In the genomic region with DNA sequence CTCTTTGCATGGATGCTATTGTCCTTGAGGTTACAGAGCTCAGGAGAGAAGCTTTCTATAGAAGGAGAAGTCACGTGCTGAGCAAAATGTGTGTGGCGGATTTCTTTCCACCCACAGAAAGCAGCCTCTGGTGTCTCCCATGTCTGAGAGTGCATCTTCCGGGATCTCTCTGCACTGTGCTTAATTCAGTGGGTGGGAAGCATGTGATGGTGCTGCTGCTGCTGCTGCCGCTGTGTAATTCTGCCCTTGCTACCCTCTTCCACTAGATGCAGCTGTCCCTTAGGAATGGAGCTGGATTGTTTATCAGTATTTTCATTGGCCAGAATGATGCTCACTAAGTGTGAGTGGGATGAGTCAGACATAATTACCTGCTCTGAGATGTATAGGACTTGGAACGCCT, we compare ENCODE assay signal across 14 mouse cellular contexts.
DNase-seq lines count a peak whose midpoint lies in the region; ATAC-seq and TF ChIP-seq lines count a peak whose summit lies in the region.
"Had no signal": no experiment of that assay in that cellular context is flagged by ENCODE, and none has a peak within 500 bp of the region (broad histone marks: within the 10 kb centered on the region; RNA-seq: fewer than 3 reads in every experiment).

No protein-coding gene starts in this region.

- H3K79me3 ChIP-seq in C2C12 (ENCODE audit: low read depth): no peaks in the 10 kb centered on the region

- no peaks in the 10 kb centered on the region for H3K79me2 ChIP-seq in C2C12 (ENCODE audit: control insufficient read depth, insufficient read depth)

- WGBS in kidney, embryonic 14.5 days: 63% methylated on average over 5 of the region's 5 CpGs
- WGBS in embryonic facial prominence, embryonic 14.5 days: 40% methylated on average over 5 of the region's 5 CpGs
- WGBS in midbrain, embryonic 16.5 days: 42% methylated on average over 5 of the region's 5 CpGs

- no peak overlapping the region for H3K4me3 ChIP-seq in kidney, embryonic 14.5 days (ENCODE audit: low read length)
- no peak overlapping the region for H3K4me3 ChIP-seq in C2C12 (ENCODE audit: insufficient read depth, poor library complexity, severe bottlenecking)
- H3K4me3 ChIP-seq in embryonic facial prominence, embryonic 14.5 days (ENCODE audit: low read depth, low read length): no peak overlapping the region
- no peak overlapping the region for H3K4me3 ChIP-seq in midbrain, embryonic 16.5 days (ENCODE audit: low read depth, low read length)
- H3K4me3 ChIP-seq: neural tube, embryonic 13.5 days had no signal

- ATAC-seq in kidney, embryonic 14.5 days (ENCODE audit: low FRiP score, low TSS enrichment): peak; percentile 62; the same call in 1 of the 2 replicates
- peak; percentile 84 for ATAC-seq in embryonic facial prominence, embryonic 14.5 days (ENCODE audit: low read depth)
- ATAC-seq in midbrain, embryonic 16.5 days: peak; percentile 70

- H3K27me3 ChIP-seq in kidney, embryonic 14.5 days (ENCODE audit: control insufficient read depth, insufficient read depth, low read length): no peaks in the 10 kb centered on the region
- no peaks in the 10 kb centered on the region for H3K27me3 ChIP-seq in C2C12 (ENCODE audit: control insufficient read depth, insufficient read depth, insufficient read length)
- H3K27me3 ChIP-seq in embryonic facial prominence, embryonic 14.5 days (replicated peaks; ENCODE audit: control insufficient read depth, insufficient read depth, low read length): no peaks in the 10 kb centered on the region
- no peaks in the 10 kb centered on the region for H3K27me3 ChIP-seq in midbrain, embryonic 16.5 days (ENCODE audit: control insufficient read depth, insufficient read depth, low read depth, low read length)
- H3K27me3 ChIP-seq: neural tube, embryonic 13.5 days had no signal

- peak; percentile 25 for TF ChIP-seq CTCF in C2C12 (IDR thresholded peaks at IDR 0.05; ENCODE audit: control insufficient read depth, insufficient read depth, insufficient read length)

- no peak overlapping the region for H3K4me2 ChIP-seq in kidney, embryonic 14.5 days (replicated peaks; ENCODE audit: low read depth, low read length)
- peak overlapping the region; percentile 14 for H3K4me2 ChIP-seq in embryonic facial prominence, embryonic 14.5 days (ENCODE audit: low read depth, low read length)
- peak overlapping the region; percentile 7; the same call in 1 of the 2 replicates for H3K4me2 ChIP-seq in midbrain, embryonic 16.5 days (ENCODE audit: low read length)
- H3K4me2 ChIP-seq: neural tube, embryonic 13.5 days had no signal

- DNase-seq in kidney, adult 18-20 months: no peak
- peak; percentile 66 for DNase-seq in embryonic facial prominence, embryonic 14.5 days (ENCODE audit: low spot score)
- DNase-seq in adrenal gland, postnatal 36 days: no peak
- DNase-seq in layer of hippocampus, postnatal 36 days: no peak
- DNase-seq in gastrocnemius, postnatal 25 days: no peak
- DNase-seq: adrenal gland, postnatal 14 days; heart, adult 11 months; kidney, postnatal 36 days; lung, adult 2 months; thymus, adult 18-20 months had no signal

- 0 out of 2 replicates have a peak, but pooled peaks cover 4% of the 10 kb centered on the region for H3K4me1 ChIP-seq in kidney, embryonic 14.5 days (ENCODE audit: control insufficient read depth, insufficient read depth, low read length)
- H3K4me1 ChIP-seq in embryonic facial prominence, embryonic 14.5 days (ENCODE audit: control insufficient read depth, insufficient read depth, low read length): no peaks in the 10 kb centered on the region
- 0 out of 2 replicates have a peak, but pooled peaks cover 6% of the 10 kb centered on the region for H3K4me1 ChIP-seq in midbrain, embryonic 16.5 days (ENCODE audit: control insufficient read depth, insufficient read depth, low read length)
- H3K4me1 ChIP-seq: neural tube, embryonic 13.5 days had no signal

- H3K27ac ChIP-seq in kidney, embryonic 14.5 days (ENCODE audit: low read depth, low read length): no peak overlapping the region
- H3K27ac ChIP-seq in embryonic facial prominence, embryonic 14.5 days (replicated peaks; ENCODE audit: low read depth, low read length): no peak overlapping the region
- H3K27ac ChIP-seq in midbrain, embryonic 16.5 days (ENCODE audit: low read length): no peak overlapping the region
- H3K27ac ChIP-seq: neural tube, embryonic 13.5 days had no signal

- no peak overlapping the region for H3ac ChIP-seq in C2C12 (ENCODE audit: control insufficient read depth, insufficient read length, low read depth)

- no peaks in the 10 kb centered on the region for H3K36me3 ChIP-seq in kidney, embryonic 14.5 days (ENCODE audit: control insufficient read depth, insufficient read depth, low read length)
- no peaks in the 10 kb centered on the region for H3K36me3 ChIP-seq in C2C12 (ENCODE audit: control insufficient read depth, insufficient read depth)
- no peaks in the 10 kb centered on the region for H3K36me3 ChIP-seq in embryonic facial prominence, embryonic 14.5 days (ENCODE audit: control insufficient read depth, insufficient read depth, low read length)
- no peaks in the 10 kb centered on the region for H3K36me3 ChIP-seq in midbrain, embryonic 16.5 days (ENCODE audit: control insufficient read depth, insufficient read depth, low read length)
- H3K36me3 ChIP-seq: neural tube, embryonic 13.5 days had no signal

- H3K9me3 ChIP-seq in kidney, embryonic 14.5 days (ENCODE audit: control insufficient read depth, low read length): no peaks in the 10 kb centered on the region
- H3K9me3 ChIP-seq in embryonic facial prominence, embryonic 14.5 days (ENCODE audit: control insufficient read depth, low read length): no peaks in the 10 kb centered on the region
- H3K9me3 ChIP-seq in midbrain, embryonic 16.5 days (replicated peaks; ENCODE audit: control insufficient read depth, low read length, poor library complexity, severe bottlenecking): no peaks in the 10 kb centered on the region
- H3K9me3 ChIP-seq: neural tube, embryonic 13.5 days had no signal

- no peak overlapping the region for H3K9ac ChIP-seq in kidney, embryonic 14.5 days (ENCODE audit: low read depth, low read length)
- H3K9ac ChIP-seq in embryonic facial prominence, embryonic 14.5 days (ENCODE audit: low read depth, low read length): no peak overlapping the region
- no peak overlapping the region for H3K9ac ChIP-seq in midbrain, embryonic 16.5 days (ENCODE audit: low read depth, low read length)
- H3K9ac ChIP-seq: neural tube, embryonic 13.5 days had no signal

TF ChIP-seq in C2C12, 6 proteins besides CTCF, POLR2A, EP300 and RAD21:
- no peak for TF ChIP-seq CEBPB (IDR thresholded peaks at IDR 0.05; ENCODE audit: low read depth)
- TF ChIP-seq MYOD1 (IDR thresholded peaks at IDR 0.05; ENCODE audit: control insufficient read depth, insufficient read length, low read depth): peak; percentile 81
- TF ChIP-seq USF1 (IDR thresholded peaks at IDR 0.05; ENCODE audit: low read depth): peak; percentile 89
- TF ChIP-seq FOSL1 (IDR thresholded peaks at IDR 0.05; ENCODE audit: insufficient read depth, low read length, poor library complexity, severe bottlenecking): peak; percentile 31
- no peak for TF ChIP-seq MYOG (IDR thresholded peaks at IDR 0.05; ENCODE audit: control insufficient read depth, extremely low read depth, insufficient read length)
- no peak for TF ChIP-seq MAX (IDR thresholded peaks at IDR 0.05)
